Mouse (Mus musculus) embryonic facial prominence, embryonic 15.5 days (tissue): ENCODE results near the gene Lrrtm1. TPM values are rescaled to one million over a fixed set of nuclear protein-coding genes. Genes with fewer than 3 reads are reported as not detected.

ENCODE experiments used
- ATAC-seq: fragments of 200-750 bp; cut with Nextera tagmentation; 2 replicates; pipeline ENCODE4 v1.8.0; 2017; ENCODE audit warnings: low read depth, moderate TSS enrichment; ENCODE audit not compliant: insufficient number of reproducible peaks, low FRiP score, low TSS enrichment
- H3K27ac ChIP-seq: fragments of 300-500 bp; sonication (generic); replicated peaks from 2 replicates; pipeline ENCODE4 v1.5.1; 2015; ENCODE audit warnings: mild to moderate bottlenecking, inconsistent platforms
- H3K27me3 ChIP-seq: fragments of 300-500 bp; sonication (generic); 2 replicates; pipeline ENCODE4 v1.6.1; 2015; ENCODE audit warnings: inconsistent platforms
- H3K36me3 ChIP-seq: fragments of 300-500 bp; sonication (generic); 2 replicates; pipeline ENCODE4 v1.6.1; 2015; ENCODE audit warnings: mild to moderate bottlenecking, inconsistent platforms
- H3K4me1 ChIP-seq: fragments of 300-500 bp; sonication (generic); 2 replicates; pipeline ENCODE4 v1.6.1; 2015; ENCODE audit warnings: inconsistent platforms
- H3K4me2 ChIP-seq: fragments of 300-500 bp; sonication (generic); replicated peaks from 2 replicates; pipeline ENCODE4 v1.6.1; 2015; ENCODE audit warnings: mild to moderate bottlenecking, inconsistent platforms
- H3K4me3 ChIP-seq: fragments of 300-500 bp; sonication (generic); replicated peaks from 2 replicates; pipeline ENCODE4 v1.5.1; 2015; ENCODE audit warnings: mild to moderate bottlenecking, inconsistent platforms
- H3K9ac ChIP-seq: fragments of 300-500 bp; sonication (generic); 2 replicates; pipeline ENCODE4 v1.6.1; 2015; ENCODE audit warnings: inconsistent platforms
- H3K9me3 ChIP-seq: fragments of 300-500 bp; sonication (generic); replicated peaks from 2 replicates; pipeline ENCODE4 v1.6.1; 2016; ENCODE audit warnings: inconsistent platforms
- WGBS: fragments of 180-500 bp; shearing (Covaris S2); methylation state at CpG from one replicate; pipeline ENCODE4 v1.1.7; 2015; 5-methylcytosine and 5-hydroxymethylcytosine counted together
- polyA plus RNA-seq: library from polyadenylated mRNA; unstranded; fragments of >200 nt; fragmentation: Nextera tagmentation; extraction: Ambion mirVana; gene quantifications from 2 replicates; pipeline ENCODE4 v1.2.1, GENCODE M21; 2015

Gene Lrrtm1
- polyA plus RNA-seq, 1 experiment from 2014 or later = 15.6 TPM

DNA sequence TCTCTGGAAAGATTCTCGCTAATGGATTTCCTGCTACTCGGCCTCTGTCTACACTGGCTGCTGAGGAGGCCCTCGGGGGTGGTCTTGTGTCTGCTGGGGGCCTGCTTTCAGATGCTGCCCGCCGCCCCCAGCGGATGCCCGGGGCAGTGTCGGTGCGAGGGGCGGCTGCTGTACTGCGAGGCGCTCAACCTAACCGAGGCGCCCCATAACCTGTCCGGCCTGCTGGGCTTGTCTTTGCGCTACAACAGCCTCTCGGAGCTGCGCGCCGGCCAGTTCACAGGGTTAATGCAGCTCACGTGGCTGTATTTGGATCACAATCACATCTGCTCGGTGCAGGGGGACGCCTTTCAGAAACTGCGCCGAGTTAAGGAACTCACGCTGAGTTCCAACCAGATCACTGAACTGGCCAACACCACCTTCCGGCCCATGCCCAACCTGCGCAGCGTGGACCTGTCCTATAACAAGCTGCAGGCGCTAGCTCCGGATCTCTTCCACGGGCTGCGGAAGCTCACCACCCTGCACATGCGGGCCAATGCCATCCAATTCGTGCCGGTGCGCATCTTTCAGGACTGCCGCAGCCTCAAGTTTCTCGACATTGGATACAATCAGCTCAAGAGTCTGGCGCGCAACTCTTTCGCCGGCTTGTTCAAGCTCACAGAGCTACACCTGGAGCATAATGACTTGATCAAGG lies 1.2 kb downstream of the Lrrtm1 start:
- Histone ChIP-seq H3K36me3 (no peaks in the 10 kb centered on the region), H3K4me3 (peak overlapping the region; percentile 55), H3K4me2 (peak overlapping the region; percentile 98), H3K9ac (peak overlapping the region; percentile 18; the same call in 1 of the 2 replicates), H3K9me3 (no peaks in the 10 kb centered on the region), H3K4me1 (peaks cover 16% of the 10 kb centered on the region), H3K27ac (no peak overlapping the region), H3K27me3 (peaks cover 22% of the 10 kb centered on the region)
- WGBS = under 1% methylated on average over 43 of the region's 43 CpGs
- peak; percentile 34; the same call in 1 of the 2 replicates for ATAC-seq

DNA sequence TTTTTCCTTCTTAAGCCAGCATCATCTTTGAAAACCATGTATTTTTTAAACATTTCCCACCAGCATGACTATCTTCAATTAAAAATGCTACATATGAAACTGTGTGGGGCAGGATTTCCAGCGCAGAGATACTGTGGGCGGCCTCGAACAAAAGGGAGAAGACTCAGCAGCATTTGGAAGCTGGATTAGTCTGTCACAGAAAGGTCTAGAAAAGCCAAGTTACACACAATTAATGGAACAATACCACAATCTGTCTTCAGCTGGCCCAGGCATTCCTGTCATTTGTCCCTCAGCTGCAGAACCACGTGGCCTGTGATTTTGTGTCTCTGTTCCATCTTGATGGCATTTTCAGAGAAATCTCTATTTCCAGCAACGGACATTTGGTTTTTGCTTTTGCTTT lies 11.0 kb downstream of the Lrrtm1 start:
- Histone ChIP-seq H3K9me3 (no peaks in the 10 kb centered on the region), H3K27me3 (no peaks in the 10 kb centered on the region), H3K27ac (no peak overlapping the region), H3K4me3 (no peak overlapping the region), H3K36me3 (no peaks in the 10 kb centered on the region), H3K9ac (no peak overlapping the region), H3K4me2 (no peak overlapping the region), H3K4me1 (no peaks in the 10 kb centered on the region)
- ATAC-seq = no peak
- WGBS = 82% methylated on average over 5 of the region's 5 CpGs

DNA sequence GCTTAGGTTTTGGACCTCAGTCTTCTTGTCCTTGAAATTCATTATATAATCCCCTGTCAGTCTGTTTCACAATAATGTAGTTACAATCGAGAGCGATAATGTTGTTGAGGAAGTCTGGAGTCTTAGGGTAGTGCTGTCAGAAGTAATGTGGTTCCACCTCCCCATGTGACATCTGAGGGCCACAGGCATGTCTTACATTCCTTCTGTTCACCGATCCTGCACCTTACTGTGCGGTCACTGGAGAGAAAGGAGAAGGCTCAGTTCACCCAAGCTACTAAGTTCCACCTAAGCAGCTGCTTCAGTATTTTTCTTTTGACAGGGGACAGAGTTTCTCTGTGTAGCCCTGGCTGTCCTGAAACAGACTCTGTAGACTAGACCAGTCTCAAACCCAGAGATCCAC lies 13.9 kb downstream of the Lrrtm1 start:
- 88% methylated on average over 4 of the region's 4 CpGs for WGBS
- Histone ChIP-seq H3K27ac (no peak overlapping the region), H3K4me3 (no peak overlapping the region), H3K27me3 (no peaks in the 10 kb centered on the region), H3K4me2 (no peak overlapping the region), H3K4me1 (no peaks in the 10 kb centered on the region), H3K9me3 (no peaks in the 10 kb centered on the region), H3K36me3 (no peaks in the 10 kb centered on the region), H3K9ac (no peak overlapping the region)
- no peak for ATAC-seq

DNA sequence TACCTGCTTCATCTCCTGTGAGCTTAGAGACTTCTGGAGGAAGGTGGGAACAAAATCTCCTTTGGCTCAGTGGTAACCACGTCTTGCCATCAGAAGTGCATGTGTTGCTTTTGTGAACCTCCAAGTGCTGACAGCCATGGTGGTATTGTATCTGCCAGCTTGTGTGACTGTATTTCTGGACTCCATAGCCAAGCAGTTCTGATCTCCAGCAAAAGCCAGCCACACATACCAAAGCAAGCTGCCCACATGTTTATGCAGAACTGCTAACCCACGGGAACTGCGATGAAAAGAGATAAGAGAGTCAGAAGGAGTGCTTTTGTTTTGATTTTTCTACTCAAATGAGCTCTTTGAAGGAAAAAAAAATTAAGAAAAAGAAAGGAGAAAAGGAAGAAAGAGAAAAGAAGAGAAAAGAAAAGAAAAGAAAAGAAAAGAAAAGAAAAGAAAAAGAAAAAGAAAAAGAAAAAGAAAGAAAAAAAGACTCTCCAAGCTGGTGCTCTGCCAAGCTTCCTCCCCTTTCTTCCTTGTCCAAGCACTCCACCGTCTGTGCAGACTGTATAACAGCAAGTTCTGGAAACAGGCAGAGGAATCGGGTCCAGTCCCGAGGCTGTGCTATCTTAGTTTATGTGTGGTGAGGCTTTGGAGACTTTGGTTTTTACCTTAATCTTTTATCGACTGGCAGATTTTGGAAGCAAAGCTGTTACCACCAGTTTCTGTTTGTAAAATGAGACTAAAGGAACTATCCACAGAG lies 15.0 kb downstream of the Lrrtm1 start:
- Histone ChIP-seq H3K4me2 (no peak overlapping the region), H3K27me3 (no peaks in the 10 kb centered on the region), H3K36me3 (no peaks in the 10 kb centered on the region), H3K9ac (no peak overlapping the region), H3K9me3 (no peaks in the 10 kb centered on the region), H3K27ac (no peak overlapping the region), H3K4me1 (no peaks in the 10 kb centered on the region), H3K4me3 (no peak overlapping the region)
- ATAC-seq = no peak
- 37% methylated on average over 7 of the region's 7 CpGs for WGBS

DNA sequence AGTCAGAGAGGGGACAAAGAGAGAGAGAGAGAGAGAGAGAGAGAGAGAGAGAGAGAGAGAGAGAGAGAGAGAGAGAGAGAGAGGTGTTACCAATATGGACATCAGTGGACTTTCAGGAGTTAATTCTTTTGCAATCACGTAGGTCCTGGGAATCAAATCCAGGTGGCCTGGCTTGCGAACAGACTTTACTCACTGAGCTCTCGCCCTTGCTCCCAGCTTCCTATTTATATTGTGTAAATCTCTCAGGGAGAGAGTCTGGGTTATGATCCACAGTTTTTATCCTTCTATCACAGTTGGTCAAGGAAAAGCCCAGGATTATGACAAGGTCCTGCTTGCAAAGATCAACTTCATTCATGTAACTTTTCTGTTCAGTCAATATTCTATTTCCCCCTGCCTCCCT lies 22.7 kb downstream of the Lrrtm1 start:
- Histone ChIP-seq H3K36me3 (no peaks in the 10 kb centered on the region), H3K4me1 (no peaks in the 10 kb centered on the region), H3K4me2 (no peak overlapping the region), H3K4me3 (no peak overlapping the region), H3K9me3 (no peaks in the 10 kb centered on the region), H3K27ac (no peak overlapping the region), H3K27me3 (no peaks in the 10 kb centered on the region), H3K9ac (no peak overlapping the region)
- no peak for ATAC-seq
- WGBS = 17% methylated on average over 3 of the region's 3 CpGs

DNA sequence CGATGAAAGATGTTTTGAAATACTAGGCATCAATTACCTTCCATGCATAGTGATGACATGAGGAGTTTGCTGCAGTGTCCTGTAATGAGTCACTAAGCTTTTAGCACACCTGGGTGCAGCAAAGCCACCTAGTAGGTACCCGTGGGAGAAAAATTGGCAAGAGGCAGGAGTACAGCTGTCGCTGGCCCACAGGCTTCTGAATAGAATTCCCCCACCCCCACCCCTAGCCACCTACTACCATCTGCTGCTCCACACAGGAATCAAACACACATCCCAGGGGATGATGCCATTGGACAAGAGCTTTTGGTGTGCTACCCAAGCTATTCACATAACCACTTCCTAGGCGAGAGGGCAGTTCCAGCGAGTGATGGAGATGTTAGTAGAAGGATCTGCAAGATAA lies 36.3 kb downstream of the Lrrtm1 start:
- 88% methylated on average over 5 of the region's 5 CpGs for WGBS
- no peaks in the 10 kb centered on the region for H3K4me1 ChIP-seq
- H3K27ac ChIP-seq = no peak overlapping the region
- no peak overlapping the region for H3K4me3 ChIP-seq
- no peak for ATAC-seq
- no peak overlapping the region for H3K9ac ChIP-seq
- H3K4me2 ChIP-seq = no peak overlapping the region
- H3K27me3 ChIP-seq = no peaks in the 10 kb centered on the region
- H3K36me3 ChIP-seq = no peaks in the 10 kb centered on the region
- H3K9me3 ChIP-seq = no peaks in the 10 kb centered on the region

DNA sequence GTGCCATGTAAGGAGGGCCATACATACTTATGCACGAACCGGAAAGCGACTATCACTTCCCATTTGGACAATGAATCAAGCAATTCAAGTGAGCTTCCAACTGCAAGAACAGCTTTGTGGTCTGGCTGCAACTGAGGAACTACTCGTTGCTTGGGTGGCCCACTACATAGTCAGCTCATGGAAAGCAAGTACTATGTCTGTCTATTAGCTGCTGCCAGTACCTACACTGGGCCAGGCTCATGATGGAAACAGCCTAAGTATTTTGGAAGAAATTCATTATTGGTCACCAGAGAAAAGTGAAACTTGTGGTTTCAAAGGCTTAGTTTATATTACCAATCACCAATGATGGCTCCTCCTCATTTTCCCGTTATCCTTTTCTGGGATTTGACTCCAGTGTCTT lies 43.8 kb downstream of the Lrrtm1 start:
- Histone ChIP-seq H3K36me3 (no peaks in the 10 kb centered on the region), H3K4me3 (no peak overlapping the region), H3K27me3 (no peaks in the 10 kb centered on the region), H3K27ac (no peak overlapping the region), H3K4me1 (no peaks in the 10 kb centered on the region), H3K9ac (no peak overlapping the region), H3K9me3 (no peaks in the 10 kb centered on the region), H3K4me2 (no peak overlapping the region)
- no peak for ATAC-seq
- WGBS = 81% methylated on average over 5 of the region's 5 CpGs

DNA sequence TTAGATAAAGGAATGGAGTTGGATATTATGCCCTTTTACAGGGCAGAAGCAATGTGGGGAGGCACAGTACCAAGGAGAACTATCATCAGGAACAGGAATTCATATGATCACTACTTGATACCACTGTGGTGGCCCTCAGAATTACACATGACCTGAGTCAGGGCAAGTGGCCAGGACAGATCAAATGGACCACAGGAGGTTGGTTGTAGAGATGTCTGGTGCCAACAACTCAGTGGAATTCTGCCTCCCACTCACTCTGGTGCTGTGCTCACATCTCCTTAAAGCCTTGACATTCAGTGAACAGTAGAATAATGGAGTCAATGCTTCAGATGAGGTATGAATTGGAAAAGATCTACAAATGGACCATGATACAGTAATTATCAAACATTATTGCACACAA lies 45.9 kb downstream of the Lrrtm1 start:
- no peaks in the 10 kb centered on the region for H3K27me3 ChIP-seq
- no peak overlapping the region for H3K9ac ChIP-seq
- no peak overlapping the region for H3K27ac ChIP-seq
- no peaks in the 10 kb centered on the region for H3K9me3 ChIP-seq
- ATAC-seq = no peak
- no peak overlapping the region for H3K4me3 ChIP-seq
- H3K4me1 ChIP-seq = no peaks in the 10 kb centered on the region
- no peak overlapping the region for H3K4me2 ChIP-seq
- H3K36me3 ChIP-seq = no peaks in the 10 kb centered on the region

DNA sequence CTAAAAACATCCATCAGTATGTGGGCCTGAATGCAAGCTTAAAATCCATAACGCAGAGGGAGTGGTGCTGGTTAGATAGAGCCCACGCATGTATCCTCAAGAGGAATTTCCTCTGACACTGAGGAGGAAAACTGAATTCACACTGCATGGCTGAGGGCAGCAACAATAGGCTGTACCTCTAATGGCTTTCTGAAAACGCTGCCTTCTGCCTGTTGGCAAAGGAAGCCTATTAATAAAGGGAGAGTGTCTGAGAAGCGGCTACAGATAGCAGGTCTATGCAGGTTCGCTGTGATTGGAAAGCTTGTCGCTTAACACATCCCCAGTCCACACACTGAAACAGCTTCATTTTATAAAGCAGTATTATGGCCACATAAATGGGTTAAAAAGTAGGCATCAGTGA lies 48.9 kb downstream of the Lrrtm1 start:
- Histone ChIP-seq H3K9me3 (no peaks in the 10 kb centered on the region), H3K4me1 (no peaks in the 10 kb centered on the region), H3K4me3 (no peak overlapping the region), H3K9ac (no peak overlapping the region), H3K27me3 (no peaks in the 10 kb centered on the region), H3K4me2 (no peak overlapping the region), H3K36me3 (no peaks in the 10 kb centered on the region), H3K27ac (no peak overlapping the region)
- WGBS = 68% methylated on average over 6 of the region's 6 CpGs
- ATAC-seq = no peak

DNA sequence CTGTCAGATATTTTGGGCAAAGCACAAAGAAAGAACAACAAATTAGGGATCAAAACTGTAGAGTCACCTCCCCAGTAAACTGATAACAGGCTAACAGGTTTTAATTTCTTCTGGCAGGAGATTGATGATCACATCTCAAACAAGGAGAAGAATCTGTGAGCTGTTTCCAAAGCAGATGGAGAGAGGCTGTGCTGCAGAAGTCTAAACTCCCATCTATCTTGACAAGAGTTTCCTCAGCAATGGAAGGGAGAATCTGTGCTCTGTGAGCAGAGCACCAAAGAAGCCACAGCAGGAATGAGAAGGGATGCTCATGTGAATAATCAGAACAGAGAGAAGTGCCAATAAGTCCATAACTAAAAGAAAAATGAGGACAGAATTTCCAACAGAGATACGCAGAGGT lies 58.8 kb downstream of the Lrrtm1 start:
- H3K4me3 ChIP-seq = no peak overlapping the region
- 79% methylated on average over 1 of the region's 1 CpGs for WGBS

DNA sequence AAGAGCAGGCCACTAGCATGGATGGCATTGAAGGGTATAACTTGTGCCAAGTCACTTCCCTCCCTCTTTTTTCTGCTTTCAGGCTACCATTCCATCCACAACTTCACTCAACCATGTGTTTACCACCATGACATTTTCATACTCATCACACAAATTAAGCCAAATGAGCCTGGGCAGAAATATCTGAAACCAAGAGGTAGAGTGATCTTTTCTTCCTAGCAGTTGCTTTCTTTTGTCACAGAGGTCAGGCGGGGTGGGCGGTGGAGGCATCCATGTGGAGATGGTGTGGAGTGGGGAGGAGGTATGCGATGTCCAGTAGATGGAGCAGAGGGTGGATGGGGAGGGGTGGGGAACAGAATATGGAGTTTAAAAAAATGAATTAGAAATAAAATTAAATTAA lies 64.3 kb downstream of the Lrrtm1 start:
- ATAC-seq = no peak

More for the DNA sequence above, 58.8 kb downstream of the Lrrtm1 start:
- no peak for ATAC-seq
- Histone ChIP-seq H3K4me1 (no peaks in the 10 kb centered on the region), H3K4me2 (no peak overlapping the region), H3K27ac (no peak overlapping the region), H3K36me3 (no peaks in the 10 kb centered on the region), H3K9me3 (no peaks in the 10 kb centered on the region), H3K9ac (no peak overlapping the region), H3K27me3 (no peaks in the 10 kb centered on the region)

More for the DNA sequence above, 64.3 kb downstream of the Lrrtm1 start:
- Histone ChIP-seq H3K4me2 (no peak overlapping the region), H3K9me3 (no peaks in the 10 kb centered on the region), H3K27me3 (no peaks in the 10 kb centered on the region), H3K4me1 (no peaks in the 10 kb centered on the region), H3K4me3 (no peak overlapping the region), H3K9ac (no peak overlapping the region), H3K27ac (no peak overlapping the region), H3K36me3 (no peaks in the 10 kb centered on the region)
- WGBS = 92% methylated on average over 3 of the region's 3 CpGs
